Mouse (Mus musculus) induced T-regulatory cell, adult 2 months (primary cell): ENCODE data around the gene Ppp2r5c.

ENCODE experiments used
- DNase-seq: peaks from one replicate; pipeline ENCODE4 v3.0.0-alpha.2; 2012; ENCODE audit warnings: low read depth

The Ppp2r5c gene

GRCm38 (mm10) chr12:110442238-110442637 is 4.7 kb upstream of the Ppp2r5c start:
- DNase-seq = no peak

DNA sequence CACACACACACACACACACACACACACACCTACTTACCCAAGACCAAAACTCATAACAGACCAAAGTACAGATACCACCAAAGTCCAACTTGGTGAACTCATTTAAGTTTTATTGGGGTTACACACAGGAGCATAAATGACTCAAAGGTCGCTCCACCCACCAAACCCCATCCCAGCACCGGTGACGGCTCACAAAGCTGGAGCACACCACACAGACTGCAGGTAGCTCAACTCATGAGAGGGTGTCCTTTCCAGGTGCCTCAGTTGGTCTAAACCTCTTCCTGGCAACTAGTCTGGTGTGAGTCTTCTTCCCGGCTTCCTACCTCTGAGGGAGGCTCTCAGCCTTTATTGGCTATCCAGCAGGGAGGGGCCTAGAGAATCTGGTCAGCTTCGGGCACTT is 2.4 kb upstream of the Ppp2r5c start:
- DNase-seq = peak; percentile 13

DNA sequence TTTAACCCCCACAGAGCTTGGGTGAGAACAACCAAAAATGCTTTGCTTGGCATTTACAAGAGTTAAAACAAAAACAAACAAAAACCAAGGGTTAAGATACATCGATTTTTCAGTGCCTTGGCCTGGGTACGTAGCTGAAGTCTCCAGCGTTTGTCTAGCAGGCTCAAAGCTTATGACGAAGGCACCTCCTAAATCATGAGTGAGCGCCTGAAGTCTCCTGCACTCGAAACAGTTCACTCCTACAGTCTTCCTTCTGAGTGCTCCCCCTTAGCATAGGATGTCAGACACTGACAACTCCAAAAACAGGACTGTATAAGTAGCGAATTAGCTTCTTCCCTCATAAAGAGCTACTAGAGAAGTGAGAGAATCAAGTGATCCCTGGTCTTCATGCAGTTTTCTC is 1.1 kb upstream of the Ppp2r5c start:
- DNase-seq = no peak

- DNase-seq = peak; percentile 76
Observed at GRCm38 (mm10) chr12:110447306-110447705, 386 bp downstream of the Ppp2r5c start.

GRCm38 (mm10) chr12:110448767-110449166 is 1.8 kb downstream of the Ppp2r5c start:
- DNase-seq = no peak

- peak; percentile 85 for DNase-seq
Observed at GRCm38 (mm10) chr12:110454223-110454622, 7.3 kb downstream of the Ppp2r5c start.

GRCm38 (mm10) chr12:110456024-110456423 is 9.1 kb downstream of the Ppp2r5c start:
- DNase-seq = no peak

DNA sequence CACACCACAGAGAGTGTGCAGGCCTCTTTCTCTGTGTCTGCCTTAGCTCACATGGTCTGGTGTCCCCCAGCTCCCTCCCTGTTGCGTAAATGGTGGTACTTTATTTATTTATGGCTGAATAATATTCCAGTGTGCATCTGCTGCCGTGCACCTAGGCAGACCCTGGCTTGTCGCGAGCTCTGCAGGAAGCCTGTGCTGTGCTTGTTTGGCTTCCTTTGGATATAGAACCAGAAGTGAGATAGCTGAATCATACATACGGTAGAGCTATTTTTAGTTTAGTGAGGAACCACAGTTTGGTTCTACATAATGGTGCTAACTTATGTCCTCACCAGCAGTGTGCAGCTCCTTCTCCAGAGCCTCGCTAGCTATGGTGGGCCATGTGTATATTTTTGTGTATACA is 11.7 kb downstream of the Ppp2r5c start:
- DNase-seq = no peak

GRCm38 (mm10) chr12:110460418-110461300 is 13.7 kb downstream of the Ppp2r5c start:
- DNase-seq = no peak

- peak; percentile 57 for DNase-seq
Observed at GRCm38 (mm10) chr12:110463711-110464110, 16.8 kb downstream of the Ppp2r5c start.

GRCm38 (mm10) chr12:110471426-110471825 is 24.5 kb downstream of the Ppp2r5c start:
- no peak for DNase-seq

DNA sequence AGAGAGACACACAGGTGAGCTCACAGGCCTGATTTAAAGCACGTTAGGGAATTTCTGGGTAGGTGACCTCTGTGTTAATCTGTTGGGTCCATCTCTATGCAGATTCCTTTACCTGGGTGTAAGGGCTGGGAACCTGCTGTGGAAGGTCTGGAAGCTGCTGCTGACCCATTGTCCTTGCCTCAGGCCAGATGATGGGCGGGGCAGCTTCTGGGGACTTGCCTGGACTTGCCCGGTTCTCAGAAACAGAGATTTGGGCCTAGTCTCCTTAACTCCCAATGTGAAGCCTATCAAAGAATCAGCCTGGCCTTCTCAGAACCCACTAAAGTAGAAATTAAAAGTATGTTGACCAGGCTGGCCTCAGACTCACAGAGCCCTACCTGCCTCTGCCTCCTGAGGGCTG is 25.3 kb downstream of the Ppp2r5c start:
- no peak for DNase-seq

GRCm38 (mm10) chr12:110474497-110474896 is 27.6 kb downstream of the Ppp2r5c start:
- DNase-seq = no peak

DNA sequence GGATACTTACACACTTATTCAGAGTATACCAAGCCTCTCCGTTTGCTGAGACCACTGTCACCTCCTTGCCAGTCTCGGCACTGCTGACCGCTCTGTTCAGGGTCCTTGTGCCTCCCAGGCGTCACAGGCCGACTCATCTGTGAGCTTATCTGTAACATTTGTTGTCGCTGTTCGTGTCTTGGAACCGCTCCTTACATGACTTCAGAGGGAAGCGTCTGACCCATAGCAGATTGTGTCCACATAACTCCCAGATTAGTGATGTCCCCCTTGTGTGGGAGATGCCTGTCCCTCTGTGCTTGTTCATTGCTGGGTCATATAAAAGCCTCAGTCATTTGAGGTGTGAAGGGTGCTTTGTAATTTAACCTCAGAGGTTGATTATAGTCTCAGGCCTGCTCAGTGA is 29.6 kb downstream of the Ppp2r5c start:
- DNase-seq = no peak

- no peak for DNase-seq
Observed at GRCm38 (mm10) chr12:110477906-110478305, 31.0 kb downstream of the Ppp2r5c start.

GRCm38 (mm10) chr12:110478601-110479008 is 31.7 kb downstream of the Ppp2r5c start:
- peak; percentile 32 for DNase-seq

DNA sequence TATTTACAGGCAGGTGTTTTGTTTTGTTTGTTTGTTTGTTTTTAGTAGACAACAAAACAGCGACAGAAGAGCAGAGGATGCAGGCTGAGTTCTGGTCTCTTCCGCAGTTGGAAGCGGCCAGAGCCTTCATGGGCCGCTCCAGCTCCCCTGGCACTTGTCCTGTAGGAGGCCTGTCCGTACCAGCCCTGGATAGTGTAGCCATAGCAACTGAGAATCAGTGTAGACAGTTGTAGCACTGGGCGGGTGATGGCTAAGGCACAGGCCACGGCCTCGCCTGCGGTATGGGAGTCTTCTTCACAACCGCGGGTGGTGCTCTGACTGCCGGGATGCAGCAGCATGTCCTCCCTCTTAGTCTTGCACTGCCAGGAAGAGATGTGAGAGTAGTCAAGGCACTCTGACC is 32.3 kb downstream of the Ppp2r5c start:
- DNase-seq = no peak

GRCm38 (mm10) chr12:110480701-110481100 is 33.8 kb downstream of the Ppp2r5c start:
- peak; percentile 63 for DNase-seq

GRCm38 (mm10) chr12:110483761-110484160 is 36.8 kb downstream of the Ppp2r5c start:
- DNase-seq = peak; percentile 27

- no peak for DNase-seq
Observed at GRCm38 (mm10) chr12:110484824-110485584, 38.1 kb downstream of the Ppp2r5c start.

- peak; percentile 98 for DNase-seq
Observed at GRCm38 (mm10) chr12:110485585-110486331, 38.8 kb downstream of the Ppp2r5c start.

DNA sequence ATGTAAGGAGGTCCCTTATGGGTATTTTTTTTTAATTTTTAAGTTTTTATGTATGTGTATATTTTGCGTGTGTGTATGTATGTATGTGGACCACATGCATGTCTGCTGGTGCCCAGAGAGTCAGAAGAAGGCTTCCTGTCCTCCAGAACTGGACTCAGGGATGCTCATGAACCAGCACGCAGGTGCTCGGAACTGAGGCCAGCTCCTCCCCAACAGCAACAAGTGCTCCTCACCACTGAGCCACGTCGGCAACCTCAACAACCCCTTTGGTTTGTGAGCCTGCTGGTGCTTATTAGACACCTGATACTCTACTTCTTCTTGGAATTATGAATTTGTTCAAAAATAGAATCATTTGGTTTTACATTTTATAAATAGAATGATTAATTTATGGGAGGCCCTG is 39.9 kb downstream of the Ppp2r5c start:
- peak; percentile 69 for DNase-seq
